Mouse (Mus musculus) embryonic fibroblast, embryonic 13.5 days (primary cell): ENCODE measurements around the gene Ak7. TPM values are rescaled to one million over a fixed set of nuclear protein-coding genes. Genes with fewer than 3 reads are reported as not detected.

Experiments
- H3K27ac ChIP-seq: 2 replicates; pipeline ENCODE4 v1.5.1; 2012; ENCODE audit warnings: low read length, control low read depth, inconsistent platforms; ENCODE audit not compliant: insufficient read depth
- H3K4me1 ChIP-seq: 2 replicates; pipeline ENCODE4 v1.6.1; 2011; ENCODE audit warnings: low read length; ENCODE audit not compliant: control insufficient read depth, insufficient read depth
- H3K4me3 ChIP-seq: 2 replicates; pipeline ENCODE4 v1.5.1; 2011; ENCODE audit warnings: mild to moderate bottlenecking, control low read depth, low read length; ENCODE audit not compliant: insufficient read depth
- CTCF ChIP-seq: IDR thresholded peaks from 2 replicates; pipeline ENCODE4 v1.5.1; 2011; ENCODE audit warnings: mild to moderate bottlenecking, control low read depth, low read length, moderate library complexity, borderline replicate concordance; ENCODE audit not compliant: insufficient read depth
- POLR2A ChIP-seq: IDR thresholded peaks from 2 replicates; pipeline ENCODE4 v1.6.1; 2011; ENCODE audit warnings: low read depth, mild to moderate bottlenecking, control low read depth, low read length, moderate library complexity
- polyA plus RNA-seq: library from polyadenylated mRNA; stranded (reverse); fragments of >200 nt; gene quantifications from 2 replicates; pipeline ENCODE4 v1.2.4, GENCODE M21; 2011; ENCODE audit warnings: low read depth; ENCODE audit not compliant: missing spikeins, insufficient read length

Ak7 gene
- polyA plus RNA-seq, 1 experiment: 0.16 TPM

DNA sequence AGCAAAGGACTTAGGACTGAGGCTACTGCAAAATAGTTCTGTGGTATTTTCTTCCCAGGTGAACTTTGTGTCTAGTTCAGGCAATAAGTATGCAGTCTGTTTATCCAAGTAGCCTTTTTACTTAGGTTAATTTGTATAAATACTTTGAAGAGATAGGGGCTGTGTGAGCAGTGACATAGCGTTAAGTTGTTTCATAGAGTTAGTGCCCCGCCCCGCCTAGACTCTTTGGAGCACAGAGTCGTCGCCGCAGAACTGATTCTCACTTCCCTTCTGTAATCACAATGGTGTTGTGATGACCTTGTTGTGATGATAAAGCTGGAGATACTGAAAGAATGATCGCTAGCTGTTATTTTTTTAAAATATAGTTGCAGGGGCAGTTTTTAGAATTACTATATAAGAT lies 101.6 kb downstream of the Ak7 start:
- Histone ChIP-seq H3K4me1 (peaks cover 4% of the 10 kb centered on the region; the same call in 1 of the 2 replicates), H3K4me3 (no peak overlapping the region), H3K27ac (no peak overlapping the region)
- TF ChIP-seq CTCF: no peak
- TF ChIP-seq POLR2A: no peak

GRCm38 (mm10) chr12:105808945-105809344 lies 103.2 kb downstream of the Ak7 start:
- TF ChIP-seq CTCF (no peak), POLR2A (no peak)

GRCm38 (mm10) chr12:105810608-105811007 lies 104.8 kb downstream of the Ak7 start:
- H3K4me1 ChIP-seq: peaks cover 16% of the 10 kb centered on the region
- no peak overlapping the region for H3K4me3 ChIP-seq
- no peak overlapping the region for H3K27ac ChIP-seq
- no peak for TF ChIP-seq CTCF
- TF ChIP-seq POLR2A: no peak

More at GRCm38 (mm10) chr12:105808945-105809344, 103.2 kb downstream of the Ak7 start:
- Histone ChIP-seq H3K4me3 (no peak overlapping the region), H3K27ac (no peak overlapping the region), H3K4me1 (peaks cover 12% of the 10 kb centered on the region)

GRCm38 (mm10) chr12:105813957-105814356 lies 108.2 kb downstream of the Ak7 start:
- H3K4me3 ChIP-seq: no peak overlapping the region
- peaks cover 16% of the 10 kb centered on the region for H3K4me1 ChIP-seq
- no peak overlapping the region for H3K27ac ChIP-seq
- TF ChIP-seq POLR2A (no peak), CTCF (no peak)

DNA sequence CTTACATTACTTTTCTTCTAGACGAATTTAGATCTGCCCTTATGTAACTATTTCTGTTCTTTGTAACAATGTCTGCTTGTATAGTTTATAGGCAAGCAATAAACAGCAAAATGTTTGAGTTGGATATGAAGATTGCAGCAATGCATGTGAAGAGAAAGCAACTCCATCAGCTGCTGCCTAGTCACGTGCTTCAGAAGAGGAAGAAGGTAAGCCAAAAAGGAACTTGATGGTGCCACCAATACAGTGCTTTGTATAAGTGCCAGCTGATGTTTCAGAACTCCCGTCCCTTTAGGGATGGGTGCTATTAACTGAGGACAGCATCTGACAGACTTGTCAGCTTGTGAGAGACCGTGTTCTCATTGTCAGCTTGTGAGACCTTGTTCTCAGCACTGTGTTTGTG lies 117.7 kb downstream of the Ak7 start:
- TF ChIP-seq CTCF (no peak), POLR2A (no peak)
- no peak overlapping the region for H3K27ac ChIP-seq
- no peak overlapping the region for H3K4me3 ChIP-seq
- H3K4me1 ChIP-seq: no peaks in the 10 kb centered on the region

- H3K4me3 ChIP-seq: no peak overlapping the region
- TF ChIP-seq CTCF (no peak), POLR2A (no peak)
Observed at GRCm38 (mm10) chr12:105824743-105825142, 119.0 kb downstream of the Ak7 start.

GRCm38 (mm10) chr12:105825266-105825665 lies 119.5 kb downstream of the Ak7 start:
- H3K4me3 ChIP-seq: no peak overlapping the region
- no peak overlapping the region for H3K27ac ChIP-seq
- TF ChIP-seq CTCF: no peak
- TF ChIP-seq POLR2A: no peak
- H3K4me1 ChIP-seq: no peaks in the 10 kb centered on the region

More at GRCm38 (mm10) chr12:105824743-105825142, 119.0 kb downstream of the Ak7 start:
- Histone ChIP-seq H3K4me1 (no peaks in the 10 kb centered on the region), H3K27ac (no peak overlapping the region)

Other genes starting within 250 kb of the Ak7 start
- gene Bdkrb2, start 142.8 kb upstream of the Ak7 start, polyA plus RNA-seq: 0.58 and 0.90 TPM in 2 replicates
- gene Bdkrb1, start 102.9 kb upstream of the Ak7 start, polyA plus RNA-seq: 0.60 TPM in 1 of 2 replicates, not detected in the other
- 27.7 and 31.4 TPM in 2 replicates for gene Gskip, start 21.1 kb upstream of the Ak7 start, polyA plus RNA-seq
- gene Atg2b, start 20.8 kb upstream of the Ak7 start, polyA plus RNA-seq: 24.5 and 25.9 TPM in 2 replicates
- 180 and 214 TPM in 2 replicates for gene Papola, start 78.7 kb downstream of the Ak7 start, polyA plus RNA-seq